Mouse (Mus musculus): ENCODE data around the gene Qrsl1. TPM values are rescaled to one million over a fixed set of nuclear protein-coding genes. Genes with fewer than 3 reads are reported as not detected.

Gene Qrsl1
- total RNA-seq (2023), result 10 to 100 TPM; 37.0 to 41.7 TPM

DNA sequence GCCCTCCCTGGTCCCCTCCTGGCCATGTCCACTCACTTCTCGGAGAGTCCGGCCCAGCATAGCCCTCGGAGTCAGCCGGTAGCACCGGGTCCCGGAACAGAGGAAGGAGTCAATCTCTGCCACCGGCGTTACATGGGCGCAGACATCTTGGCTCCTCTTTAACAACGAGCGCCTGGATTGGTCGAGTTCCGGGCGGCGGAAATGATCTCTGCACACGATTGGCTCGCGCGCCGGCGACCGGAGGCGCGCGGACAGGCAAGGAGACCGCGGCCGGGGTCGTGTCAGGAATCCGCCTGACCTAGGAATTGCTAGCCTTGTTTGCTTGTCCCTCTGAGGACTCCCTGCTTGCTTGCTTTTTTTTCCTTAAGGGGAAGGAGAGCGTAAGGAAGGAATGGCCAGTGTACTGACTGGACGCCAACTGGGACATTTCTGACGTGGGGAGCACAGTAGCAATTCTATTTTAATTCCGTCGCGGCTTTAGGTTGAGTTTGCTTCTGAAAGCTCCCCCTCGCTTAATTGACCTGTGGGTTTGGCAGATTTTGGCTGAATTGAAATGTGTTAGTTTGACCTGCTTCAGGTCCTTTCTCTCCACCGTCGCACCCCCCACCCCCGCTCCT lies at the start of gene Qrsl1, which contains the start of gene Rtn4ip1:
TSS of gene Qrsl1 (minus strand) at position 168 of the 617 bp plus-strand sequence.
TSS of gene Rtn4ip1 (plus strand) at position 230 of the 617 bp plus-strand sequence.

Other genes starting within 250 kb of the Qrsl1 start
- 10 to 100 TPM; 24.5 to 32.1 TPM for gene Rtn4ip1, start 62 bp upstream of the Qrsl1 start, total RNA-seq (2023)
- 10 to 100 TPM; 46.0 to 51.2 TPM for gene Crybg1, start 247.1 kb upstream of the Qrsl1 start, total RNA-seq (2023)